Mouse (Mus musculus) thymus, postnatal 14 days (tissue): ENCODE measurements around the gene Olfr96.
"Not testable (repeated sequence)": the region's sequence is repeated elsewhere in the genome, so short reads cannot be mapped to it uniquely, and the experiment has no call there.

Source experiments
- DNase-seq: peaks from one replicate; pipeline ENCODE4 v3.0.0; 2021

The Olfr96 gene

GRCm38 (mm10) chr17:37219846-37220245, at the start of gene Olfr96:
Gene Olfr96 (plus strand): TSS chr17:37220146.
- no peak for DNase-seq

- no peak for DNase-seq
These were observed 34.5 kb upstream of the Olfr96 start for GRCm38 (mm10) chr17:37185474-37185873.

- no peak for DNase-seq
These were observed 29.2 kb upstream of the Olfr96 start for GRCm38 (mm10) chr17:37190711-37191110.

- DNase-seq, result no peak
These were observed 26.9 kb upstream of the Olfr96 start for GRCm38 (mm10) chr17:37193032-37193431.

GRCm38 (mm10) chr17:37193656-37194055, 26.3 kb upstream of the Olfr96 start, which contains the start of gene Ubd:
Gene Ubd (plus strand): TSS chr17:37193892.
- no peak for DNase-seq

- DNase-seq, result no peak
These were observed 25.2 kb upstream of the Olfr96 start for GRCm38 (mm10) chr17:37194782-37195181.

GRCm38 (mm10) chr17:37196845-37197724, 22.9 kb upstream of the Olfr96 start:
- no peak for DNase-seq

GRCm38 (mm10) chr17:37200894-37201293, 19.1 kb upstream of the Olfr96 start, which contains the start of gene Olfr94:
Gene Olfr94 (minus strand): TSS chr17:37200994.
- no peak for DNase-seq

GRCm38 (mm10) chr17:37203206-37203916, 16.6 kb upstream of the Olfr96 start:
- peak; percentile 61 for DNase-seq

GRCm38 (mm10) chr17:37203917-37204236, 16.1 kb upstream of the Olfr96 start:
- DNase-seq, result no peak

GRCm38 (mm10) chr17:37210884-37211768, 8.8 kb upstream of the Olfr96 start:
- DNase-seq, result no peak

GRCm38 (mm10) chr17:37213018-37213417, 6.9 kb upstream of the Olfr96 start, which contains the start of gene Olfr95:
Gene Olfr95 (minus strand): TSS chr17:37213118.
- DNase-seq, result no peak

- DNase-seq, result no peak
These were observed 1.5 kb upstream of the Olfr96 start for GRCm38 (mm10) chr17:37218486-37218885.

GRCm38 (mm10) chr17:37221879-37222278, 1.9 kb downstream of the Olfr96 start:
- DNase-seq, result no peak

GRCm38 (mm10) chr17:37237230-37237629, 17.3 kb downstream of the Olfr96 start, which contains the start of gene Olfr97:
Gene Olfr97 (minus strand): TSS chr17:37237330.
- not testable (repeated sequence) for DNase-seq

GRCm38 (mm10) chr17:37242198-37242597, 22.3 kb downstream of the Olfr96 start:
- DNase-seq, result no peak

- DNase-seq, result peak; percentile 67
These were observed 26.8 kb downstream of the Olfr96 start for GRCm38 (mm10) chr17:37246715-37247114.

GRCm38 (mm10) chr17:37249460-37249859, 29.5 kb downstream of the Olfr96 start:
- DNase-seq, result no peak

GRCm38 (mm10) chr17:37250544-37250943, 30.6 kb downstream of the Olfr96 start:
- peak; percentile 40 for DNase-seq

GRCm38 (mm10) chr17:37263626-37264025, 43.7 kb downstream of the Olfr96 start, which contains the start of gene Olfr98:
Gene Olfr98 (minus strand): TSS chr17:37263749.
- no peak for DNase-seq

GRCm38 (mm10) chr17:37270058-37270701, 50.2 kb downstream of the Olfr96 start, which contains the start of gene H2-M3:
Gene H2-M3 (plus strand): TSS chr17:37270220.
- peak; percentile 93 for DNase-seq

- DNase-seq, result peak; percentile 75
These were observed 50.8 kb downstream of the Olfr96 start for GRCm38 (mm10) chr17:37270702-37271092.
